Mouse (Mus musculus) myocyte (in vitro differentiated cells): ENCODE measurements around the gene Cgn.

Source experiments
- CEBPB ChIP-seq: IDR thresholded peaks from 2 replicates; pipeline ENCODE4 v1.6.1; 2011; ENCODE audit warnings: mild to moderate bottlenecking, moderate library complexity; ENCODE audit not compliant: poor library complexity, insufficient read depth, severe bottlenecking
- E2F4 ChIP-seq: IDR thresholded peaks from one replicate; pipeline ENCODE4 v1.6.1; 2011; ENCODE audit warnings: mild to moderate bottlenecking, control low read depth, moderate library complexity; ENCODE audit not compliant: insufficient read depth
- MYOD1 ChIP-seq, 3 experiments: IDR thresholded peaks; one replicate each; pipeline ENCODE4 v1.6.1; 2011; ENCODE audit warnings: control low read depth in 2 of 3, low read depth in 2 of 3, mild to moderate bottlenecking in 2 of 3, moderate library complexity in 1 of 3; ENCODE audit not compliant: insufficient read length in 2 of 3, control insufficient read depth in 1 of 3
- MYOG ChIP-seq, 3 experiments: IDR thresholded peaks; one replicate each; pipeline ENCODE4 v1.6.1; 2011; ENCODE audit warnings: control low read depth in 2 of 3, low read depth in 2 of 3, mild to moderate bottlenecking in 2 of 3; ENCODE audit not compliant: insufficient read length in 2 of 3, control insufficient read depth in 1 of 3, insufficient read depth in 1 of 3
- POLR2A ChIP-seq: IDR thresholded peaks from one replicate; pipeline ENCODE4 v1.6.1; 2011; ENCODE audit warnings: low read depth, mild to moderate bottlenecking, control low read depth, moderate library complexity; ENCODE audit not compliant: insufficient read length
- POLR2AphosphoS2 ChIP-seq: IDR thresholded peaks from one replicate; pipeline ENCODE4 v1.6.1; 2011; ENCODE audit warnings: low read depth, control low read depth; ENCODE audit not compliant: insufficient read length
- REST ChIP-seq: IDR thresholded peaks from one replicate; pipeline ENCODE4 v1.6.1; 2011; ENCODE audit warnings: mild to moderate bottlenecking, control low read depth, moderate library complexity; ENCODE audit not compliant: insufficient read depth, insufficient read length
- SRF ChIP-seq: IDR thresholded peaks from one replicate; pipeline ENCODE4 v1.6.1; 2011; ENCODE audit warnings: low read depth; ENCODE audit not compliant: control insufficient read depth, insufficient read length
- TCF12 ChIP-seq: IDR thresholded peaks from one replicate; pipeline ENCODE4 v1.6.1; 2011; ENCODE audit warnings: mild to moderate bottlenecking, control low read depth; ENCODE audit not compliant: poor library complexity, insufficient read depth, severe bottlenecking
- TCF3 ChIP-seq: IDR thresholded peaks from one replicate; pipeline ENCODE4 v1.6.1; 2011; ENCODE audit warnings: low read depth, control low read depth; ENCODE audit not compliant: insufficient read length
- USF1 ChIP-seq: IDR thresholded peaks from one replicate; pipeline ENCODE4 v1.6.1; 2011; ENCODE audit warnings: low read depth, mild to moderate bottlenecking, control low read depth, moderate library complexity

GRCm38 (mm10) chr3:94817731-94818130 lies 31.4 kb upstream of the Cgn start:
- TF ChIP-seq CEBPB: no peak
- no peak for TF ChIP-seq POLR2AphosphoS2
- no peak for TF ChIP-seq POLR2A
- no peak for TF ChIP-seq REST
- TF ChIP-seq E2F4: no peak
- TF ChIP-seq MYOG (IDR thresholded peaks at IDR 0.05; ENCODE audit: control insufficient read depth in 1 of 3, insufficient read depth in 1 of 3, insufficient read length in 2 of 3, low read depth in 2 of 3): no peak
- TF ChIP-seq TCF12: no peak
- no peak for TF ChIP-seq USF1
- no peak for TF ChIP-seq TCF3
- TF ChIP-seq SRF: no peak
- TF ChIP-seq MYOD1 (IDR thresholded peaks at IDR 0.05; ENCODE audit: control insufficient read depth in 1 of 3, insufficient read length in 2 of 3, low read depth in 2 of 3): no peak
